Mouse (Mus musculus) hindbrain, embryonic 14.5 days (tissue): ENCODE measurements at regions not wholly inside any gene's neighbourhood (a gene's known extent, or its start where the extent isn't known, plus 50 kb on each side); places are given as distances from the start of the nearest gene placed in this dataset.

Experiments used
- ATAC-seq: fragments of 200-750 bp; cut with Nextera tagmentation; 2 replicates; pipeline ENCODE4 v1.8.0; 2017; ENCODE audit warnings: moderate number of reproducible peaks, mild to moderate bottlenecking, moderate TSS enrichment, moderate library complexity; ENCODE audit not compliant: low FRiP score
- DNase-seq: peaks from one replicate; pipeline ENCODE4 v3.0.0-alpha.2; 2015; ENCODE audit warnings: low spot score
- H3K27ac ChIP-seq: fragments of 300-500 bp; sonication (generic); 2 replicates; pipeline ENCODE4 v1.5.1; 2014; ENCODE audit warnings: mild to moderate bottlenecking, moderate library complexity
- H3K27me3 ChIP-seq: fragments of 300-500 bp; sonication (generic); 2 replicates; pipeline ENCODE4 v1.6.1; 2014; ENCODE audit warnings: mild to moderate bottlenecking, low read length, mixed read lengths; ENCODE audit not compliant: control insufficient read depth, insufficient read depth
- H3K36me3 ChIP-seq: fragments of 300-500 bp; sonication (generic); replicated peaks from 2 replicates; pipeline ENCODE4 v1.6.1; 2014; ENCODE audit not compliant: control insufficient read depth, insufficient read depth
- H3K4me1 ChIP-seq: fragments of 300-500 bp; sonication (generic); replicated peaks from 2 replicates; pipeline ENCODE4 v1.6.1; 2014; ENCODE audit warnings: antibody characterized with exemption, low read length, mixed read lengths; ENCODE audit not compliant: control insufficient read depth, insufficient read depth
- H3K4me2 ChIP-seq: fragments of 300-500 bp; sonication (generic); replicated peaks from 2 replicates; pipeline ENCODE4 v1.6.1; 2014; ENCODE audit warnings: mild to moderate bottlenecking, moderate library complexity
- H3K4me3 ChIP-seq: fragments of 300-500 bp; sonication (generic); replicated peaks from 2 replicates; pipeline ENCODE4 v1.5.1; 2014; ENCODE audit warnings: mild to moderate bottlenecking, low read length
- H3K9ac ChIP-seq: fragments of 300-500 bp; sonication (generic); 2 replicates; pipeline ENCODE4 v1.6.1; 2014
- H3K9me3 ChIP-seq: fragments of 300-500 bp; sonication (generic); 2 replicates; pipeline ENCODE4 v1.6.1; 2016; ENCODE audit warnings: low read length; ENCODE audit not compliant: control insufficient read depth
- WGBS: fragments of 180-500 bp; shearing (Covaris S2); extraction: QIAGEN DNeasy Blood & Tissue Kit; methylation state at CpG from one replicate; pipeline ENCODE4 v1.1.7; 2014; 5-methylcytosine and 5-hydroxymethylcytosine counted together

- no peak for DNase-seq
- Histone ChIP-seq H3K4me2 (no peak overlapping the region), H3K27ac (no peak overlapping the region), H3K9ac (no peak overlapping the region), H3K36me3 (no peaks in the 10 kb centered on the region), H3K4me3 (no peak overlapping the region), H3K27me3 (peaks cover 6% of the 10 kb centered on the region; the same call in 1 of the 2 replicates), H3K4me1 (peaks cover 18% of the 10 kb centered on the region; the same call in 1 of the 2 replicates), H3K9me3 (no peaks in the 10 kb centered on the region)
- ATAC-seq, result no peak
- 91% methylated on average over 4 of the region's 4 CpGs for WGBS
Observed at GRCm38 (mm10) chr11:114439314-114439713, 229.0 kb upstream of the Rpl38 start.

- ATAC-seq (no peak), DNase-seq (no peak)
- peaks cover 6% of the 10 kb centered on the region; the same call in 1 of the 2 replicates for H3K27me3 ChIP-seq
- H3K4me3 ChIP-seq, result no peak overlapping the region
- no peak overlapping the region for H3K9ac ChIP-seq
- no peak overlapping the region for H3K4me2 ChIP-seq
- no peaks in the 10 kb centered on the region for H3K36me3 ChIP-seq
- H3K9me3 ChIP-seq, result no peaks in the 10 kb centered on the region
- WGBS, result 68% methylated on average over 1 of the region's 1 CpGs
- H3K4me1 ChIP-seq, result 0 out of 2 replicates have a peak, but pooled peaks cover 15% of the 10 kb centered on the region
- no peak overlapping the region for H3K27ac ChIP-seq
Observed at GRCm38 (mm10) chr11:114435788-114436187, 232.5 kb upstream of the Rpl38 start.

GRCm38 (mm10) chr11:114433561-114433960, 234.8 kb upstream of the Rpl38 start:
- DNase-seq (no peak), ATAC-seq (peak; percentile 68; the same call in 1 of the 2 replicates)
- H3K36me3 ChIP-seq, result no peaks in the 10 kb centered on the region
- 10% methylated on average over 5 of the region's 5 CpGs for WGBS
- no peaks in the 10 kb centered on the region for H3K9me3 ChIP-seq
- H3K4me3 ChIP-seq, result no peak overlapping the region
- peaks cover 6% of the 10 kb centered on the region; the same call in 1 of the 2 replicates for H3K27me3 ChIP-seq
- no peak overlapping the region for H3K27ac ChIP-seq
- no peak overlapping the region for H3K4me2 ChIP-seq
- H3K4me1 ChIP-seq, result 0 out of 2 replicates have a peak, but pooled peaks cover 15% of the 10 kb centered on the region
- H3K9ac ChIP-seq, result no peak overlapping the region

- no peak overlapping the region for H3K4me3 ChIP-seq
- WGBS, result 86% methylated on average over 14 of the region's 14 CpGs
- DNase-seq (no peak), ATAC-seq (no peak)
- no peak overlapping the region for H3K4me2 ChIP-seq
- H3K36me3 ChIP-seq, result no peaks in the 10 kb centered on the region
- H3K9ac ChIP-seq, result no peak overlapping the region
- no peaks in the 10 kb centered on the region for H3K9me3 ChIP-seq
- no peaks in the 10 kb centered on the region for H3K4me1 ChIP-seq
- no peaks in the 10 kb centered on the region for H3K27me3 ChIP-seq
- no peak overlapping the region for H3K27ac ChIP-seq
Observed at GRCm38 (mm10) chr11:114425447-114425846, 242.9 kb upstream of the Rpl38 start.

GRCm38 (mm10) chr11:114423322-114423721, 245.0 kb upstream of the Rpl38 start:
- Histone ChIP-seq H3K4me3 (no peak overlapping the region), H3K27ac (no peak overlapping the region), H3K9me3 (no peaks in the 10 kb centered on the region), H3K4me2 (no peak overlapping the region), H3K9ac (no peak overlapping the region), H3K4me1 (no peaks in the 10 kb centered on the region), H3K27me3 (no peaks in the 10 kb centered on the region), H3K36me3 (no peaks in the 10 kb centered on the region)
- DNase-seq (no peak), ATAC-seq (no peak)
- 73% methylated on average over 19 of the region's 19 CpGs for WGBS

GRCm38 (mm10) chr11:114419002-114419401, 249.3 kb upstream of the Rpl38 start:
- Histone ChIP-seq H3K36me3 (no peaks in the 10 kb centered on the region), H3K27ac (no peak overlapping the region), H3K4me2 (no peak overlapping the region), H3K4me3 (no peak overlapping the region), H3K9me3 (no peaks in the 10 kb centered on the region), H3K4me1 (no peaks in the 10 kb centered on the region), H3K27me3 (no peaks in the 10 kb centered on the region), H3K9ac (no peak overlapping the region)
- DNase-seq (no peak), ATAC-seq (no peak)
- whole genome bisulfite sequencing, result 80% methylated on average over 7 of the region's 7 CpGs

- ATAC-seq (no peak), DNase-seq (no peak)
- Histone ChIP-seq H3K36me3 (no peaks in the 10 kb centered on the region), H3K27me3 (no peaks in the 10 kb centered on the region), H3K4me1 (no peaks in the 10 kb centered on the region), H3K27ac (no peak overlapping the region), H3K9ac (no peak overlapping the region), H3K4me3 (no peak overlapping the region), H3K9me3 (no peaks in the 10 kb centered on the region), H3K4me2 (no peak overlapping the region)
- WGBS, result 68% methylated on average over 6 of the region's 6 CpGs
Observed at GRCm38 (mm10) chr11:114416168-114416567, 252.2 kb upstream of the Rpl38 start.

- Histone ChIP-seq H3K27me3 (no peaks in the 10 kb centered on the region), H3K9me3 (peaks cover 9% of the 10 kb centered on the region; the same call in 1 of the 2 replicates), H3K4me3 (no peak overlapping the region), H3K9ac (no peak overlapping the region), H3K4me1 (peaks cover 10% of the 10 kb centered on the region), H3K27ac (no peak overlapping the region), H3K36me3 (no peaks in the 10 kb centered on the region), H3K4me2 (no peak overlapping the region)
- WGBS, result 47% methylated on average over 4 of the region's 4 CpGs
- ATAC-seq (no peak), DNase-seq (no peak)
Observed at GRCm38 (mm10) chr11:114404401-114404800, 263.9 kb upstream of the Rpl38 start.

- H3K27me3 ChIP-seq, result no peaks in the 10 kb centered on the region
- no peaks in the 10 kb centered on the region for H3K36me3 ChIP-seq
- no peak overlapping the region for H3K4me3 ChIP-seq
- no peak overlapping the region for H3K4me2 ChIP-seq
- H3K9ac ChIP-seq, result 0 out of 2 replicates have a peak overlapping the region, but pooled peaks have one; percentile 5
- no peaks in the 10 kb centered on the region for H3K9me3 ChIP-seq
- no peak for ATAC-seq
- DNase-seq, result peak; percentile 53
- 26% methylated on average over 15 of the region's 15 CpGs for WGBS
- H3K4me1 ChIP-seq, result peaks cover 10% of the 10 kb centered on the region
- no peak overlapping the region for H3K27ac ChIP-seq
Observed at GRCm38 (mm10) chr11:114402556-114403320, 265.6 kb upstream of the Rpl38 start.
